ENCODE assay signal across 10 mouse cellular contexts in genomic region chr9:44147290-44147689, GRCm38 (mm10). TPM values are rescaled to one million over a fixed set of nuclear protein-coding genes. Genes with fewer than 3 reads are reported as not detected.
DNase-seq lines count a peak whose midpoint lies in the region.
"Had no signal": no experiment of that assay in that cellular context is flagged by ENCODE, and none has a peak within 500 bp of the region (broad histone marks: within the 10 kb centered on the region; RNA-seq: fewer than 3 reads in every experiment).

No protein-coding gene starts in this region.

- peak; percentile 30 for DNase-seq in adrenal gland, adult 2 months
- no peak for DNase-seq in adrenal gland, adult 8-10 months
- peak; percentile 45 for DNase-seq in kidney, adult 9 months
- DNase-seq in kidney, postnatal 14 days: no peak
- DNase-seq in CD4-positive, CD25-positive, alpha-beta regulatory T cell, adult 2 months (ENCODE audit: low read depth, low spot score): peak; percentile 46
- peak; percentile 61 for DNase-seq in heart, postnatal 4 days
- no peak for DNase-seq in T-cell, adult 2 months (ENCODE audit: low spot score)
- no peak for DNase-seq in cerebellum, adult 9-11 months
- DNase-seq: gastrocnemius, postnatal 14 days had no signal

RNA-seq across cellular contexts. Expression of gene Mcam, which starts 13.0 kb away (rescaled TPM):
- total RNA-seq in adrenal gland, adult 2 months (2021): 10 to 100 TPM; 30.5 to 52.2 TPM
- polyA plus RNA-seq in adrenal gland, adult 2 months (2012; rRNA removed): 24.9 and 39.4 TPM in 2 replicates
- total RNA-seq in adrenal gland, adult 8-10 months (2022): 10 to 100 TPM; 21.4 to 70.9 (median 38.2) TPM
- total RNA-seq in heart, postnatal 4 days (2021): 100 to 1,000 TPM; 204 to 213 TPM

RNA-seq across cellular contexts. Expression of gene Rnf26, which starts 34.0 kb away (rescaled TPM):
- total RNA-seq in adrenal gland, adult 2 months (2021): 10 to 100 TPM; 28.7 to 30.4 TPM
- polyA plus RNA-seq in adrenal gland, adult 2 months (2012; rRNA removed): 72.9 and 76.9 TPM in 2 replicates
- 10 to 100 TPM; 29.8 to 36.7 (median 31.5) TPM for total RNA-seq in adrenal gland, adult 8-10 months (2022)
- total RNA-seq in heart, postnatal 4 days (2021): 10 to 100 TPM; 22.3 to 24.7 TPM

RNA-seq across cellular contexts. Expression of gene Gm49380, which starts 34.0 kb away (rescaled TPM):
- under 1 TPM; 0.12 to 0.76 TPM for total RNA-seq in adrenal gland, adult 2 months (2021)
- 1.1 TPM in 1 of 2 replicates, not detected in the other for polyA plus RNA-seq in adrenal gland, adult 2 months (2012; rRNA removed)
- total RNA-seq in adrenal gland, adult 8-10 months (2022): 1 to 10 TPM in 1 of 4 experiments, under 1 TPM in 3; 0.20 to 1.1 (median 0.93) TPM
- not detected for total RNA-seq in heart, postnatal 4 days (2021)
- polyA plus RNA-seq: small intestine, adult 2 months had no signal

RNA-seq across cellular contexts. Expression of gene C1qtnf5, which starts 40.2 kb away (rescaled TPM):
- total RNA-seq in adrenal gland, adult 2 months (2021): 10 to 100 TPM; 11.2 to 17.6 TPM
- polyA plus RNA-seq in adrenal gland, adult 2 months (2012; rRNA removed): 32.4 and 34.3 TPM in 2 replicates
- total RNA-seq in adrenal gland, adult 8-10 months (2022): 10 to 100 TPM; 13.7 to 22.0 (median 18.7) TPM
- 1 to 10 TPM; 8.5 to 9.7 TPM for total RNA-seq in heart, postnatal 4 days (2021)

RNA-seq across cellular contexts. Expression of gene Mfrp, which starts 45.8 kb away (rescaled TPM):
- under 1 TPM in 1 of 2 experiments, not detected in 1; 0.10 TPM for total RNA-seq in adrenal gland, adult 2 months (2021)
- polyA plus RNA-seq in adrenal gland, adult 2 months (2012; rRNA removed): 0.40 TPM in 1 of 2 replicates, not detected in the other
- total RNA-seq in adrenal gland, adult 8-10 months (2022): under 1 TPM in 2 of 4 experiments, not detected in 2; 0.10 to 0.31 TPM
- total RNA-seq in heart, postnatal 4 days (2021): not detected

Comparison
In these comparisons a context has a peak if more than half of its experiments do, and no peak if none do; other contexts are left out.
1. DNase-seq: peak in adrenal gland, adult 2 months (single experiment), kidney, adult 9 months (single experiment), CD4-positive, CD25-positive, alpha-beta regulatory T cell, adult 2 months (single experiment) and heart, postnatal 4 days (single experiment); none in adrenal gland, adult 8-10 months (single experiment), kidney, postnatal 14 days (single experiment), T-cell, adult 2 months (single experiment) and cerebellum, adult 9-11 months (single experiment).